Mouse (Mus musculus) olfactory bulb, adult 2 months (tissue): ENCODE measurements at regions not wholly inside any gene's neighbourhood (a gene's known extent, or its start where the extent isn't known, plus 50 kb on each side); places are given as distances from the start of the nearest gene placed in this dataset.

ENCODE experiments used
- CTCF ChIP-seq: fragments of 200-500 bp; IDR thresholded peaks from 2 replicates; pipeline ENCODE4 v1.5.1; 2012; ENCODE audit warnings: low read depth, mild to moderate bottlenecking, low read length, moderate library complexity; ENCODE audit not compliant: insufficient read depth
- POLR2A ChIP-seq: fragments of 200-500 bp; IDR thresholded peaks from 2 replicates; pipeline ENCODE4 v1.6.1; 2012; ENCODE audit warnings: mild to moderate bottlenecking, low read depth, low read length, moderate library complexity; ENCODE audit not compliant: insufficient read depth

DNA sequence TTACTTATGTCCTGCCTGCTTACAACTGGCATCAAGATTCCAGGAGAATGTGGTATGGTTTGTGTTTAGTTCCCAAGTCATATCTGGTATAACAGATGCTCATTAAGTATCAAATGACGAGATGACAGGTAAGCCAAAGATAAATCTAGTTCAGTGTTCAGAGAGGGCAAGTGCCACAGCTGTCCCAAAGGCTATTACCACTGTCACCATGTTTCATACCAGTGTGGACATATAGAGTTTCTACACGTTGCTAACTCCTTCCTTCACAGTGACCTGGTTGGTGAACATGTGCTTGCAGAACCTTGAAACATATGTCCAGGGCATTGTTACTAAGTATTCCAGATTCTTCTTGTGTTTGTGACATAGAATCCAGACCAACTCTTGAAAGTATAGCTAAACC lies 438.1 kb upstream of the Gm9747 start:
- no peak for TF ChIP-seq POLR2A
- no peak for TF ChIP-seq CTCF
